Mouse (Mus musculus) ES-Bruce4 (cell line): ENCODE measurements around the gene 6030452D12Rik. TPM values are rescaled to one million over a fixed set of nuclear protein-coding genes. Genes with fewer than 3 reads are reported as not detected.

Experiments
- H3K27ac ChIP-seq: 2 replicates; pipeline ENCODE4 v1.5.1; 2012; ENCODE audit warnings: low read length, inconsistent platforms; ENCODE audit not compliant: insufficient read depth
- H3K27me3 ChIP-seq: 2 replicates; pipeline ENCODE4 v1.6.1; 2012; ENCODE audit warnings: mild to moderate bottlenecking, low read length, inconsistent platforms; ENCODE audit not compliant: control insufficient read depth, poor library complexity, insufficient read depth, severe bottlenecking
- H3K36me3 ChIP-seq: 2 replicates; pipeline ENCODE4 v1.6.1; 2012; ENCODE audit warnings: inconsistent platforms, mild to moderate bottlenecking, low read length, moderate library complexity; ENCODE audit not compliant: control insufficient read depth, poor library complexity, insufficient read depth, severe bottlenecking
- H3K4me1 ChIP-seq: one replicate; pipeline ENCODE4 v1.8.1; 2011; ENCODE audit warnings: low read length; ENCODE audit not compliant: control insufficient read depth, insufficient read depth
- H3K4me3 ChIP-seq: 2 replicates; pipeline ENCODE4 v1.5.1; 2011; ENCODE audit warnings: low read depth, mild to moderate bottlenecking, low read length
- H3K9ac ChIP-seq: 2 replicates; pipeline ENCODE4 v1.6.1; 2012; ENCODE audit warnings: low read depth, mild to moderate bottlenecking, inconsistent platforms; ENCODE audit not compliant: poor library complexity, severe bottlenecking
- H3K9me3 ChIP-seq: replicated peaks from 2 replicates; pipeline ENCODE4 v1.6.1; 2012; ENCODE audit warnings: mild to moderate bottlenecking, low read length, inconsistent platforms; ENCODE audit not compliant: control insufficient read depth, poor library complexity, insufficient read depth, severe bottlenecking
- CTCF ChIP-seq: IDR thresholded peaks from one replicate; pipeline ENCODE4 v1.8.1; 2011; ENCODE audit warnings: low read depth, low read length
- EP300 ChIP-seq: IDR thresholded peaks from 2 replicates; pipeline ENCODE4 v1.6.1; 2011; ENCODE audit warnings: low read depth, low read length; ENCODE audit not compliant: insufficient read depth
- POLR2A ChIP-seq: IDR thresholded peaks from one replicate; pipeline ENCODE4 v1.8.1; 2011; ENCODE audit warnings: low read length; ENCODE audit not compliant: insufficient read depth
- polyA plus RNA-seq: library from polyadenylated mRNA; stranded (reverse); fragments of >200 nt; gene quantifications from 2 replicates; pipeline ENCODE4 v1.2.4, GENCODE M21; 2011; ENCODE audit warnings: low read depth; ENCODE audit not compliant: missing spikeins, insufficient read depth, insufficient read length

The 6030452D12Rik gene
- polyA plus RNA-seq, 1 experiment: not detected

- no peaks in the 10 kb centered on the region for H3K27me3 ChIP-seq
- no peaks in the 10 kb centered on the region for H3K36me3 ChIP-seq
- H3K4me1 ChIP-seq: peaks cover 3% of the 10 kb centered on the region
- no peak for TF ChIP-seq EP300
- no peak for TF ChIP-seq CTCF
- H3K9me3 ChIP-seq: 0 out of 2 replicates have a peak, but pooled peaks cover 2% of the 10 kb centered on the region
- H3K4me3 ChIP-seq: no peak overlapping the region
- H3K27ac ChIP-seq: no peak overlapping the region
- no peak overlapping the region for H3K9ac ChIP-seq
These were observed 36.5 kb upstream of the 6030452D12Rik start for GRCm38 (mm10) chr8:106463795-106464194.

- Histone ChIP-seq H3K9me3 (0 out of 2 replicates have a peak, but pooled peaks cover 2% of the 10 kb centered on the region), H3K4me1 (no peaks in the 10 kb centered on the region), H3K27ac (no peak overlapping the region), H3K36me3 (no peaks in the 10 kb centered on the region), H3K9ac (no peak overlapping the region), H3K4me3 (no peak overlapping the region), H3K27me3 (no peaks in the 10 kb centered on the region; the same call in none of the 2 replicates)
- TF ChIP-seq EP300 (no peak), POLR2A (no peak), CTCF (no peak)
These were observed 30.8 kb upstream of the 6030452D12Rik start for GRCm38 (mm10) chr8:106469485-106469884.

- no peak overlapping the region for H3K9ac ChIP-seq
- TF ChIP-seq CTCF: no peak
- TF ChIP-seq POLR2A: no peak
- no peak for TF ChIP-seq EP300
- no peaks in the 10 kb centered on the region for H3K4me1 ChIP-seq
- H3K27ac ChIP-seq: no peak overlapping the region
- H3K9me3 ChIP-seq: peaks cover 22% of the 10 kb centered on the region
- H3K27me3 ChIP-seq: no peaks in the 10 kb centered on the region; the same call in none of the 2 replicates
- H3K4me3 ChIP-seq: no peak overlapping the region
- no peaks in the 10 kb centered on the region for H3K36me3 ChIP-seq
These were observed 26.3 kb upstream of the 6030452D12Rik start for GRCm38 (mm10) chr8:106474001-106474400.

- H3K36me3 ChIP-seq: no peaks in the 10 kb centered on the region
- H3K27ac ChIP-seq: no peak overlapping the region
- no peak overlapping the region for H3K9ac ChIP-seq
- peaks cover 18% of the 10 kb centered on the region for H3K9me3 ChIP-seq
- peaks cover 5% of the 10 kb centered on the region for H3K4me1 ChIP-seq
- TF ChIP-seq POLR2A (no peak), EP300 (no peak), CTCF (no peak)
- no peaks in the 10 kb centered on the region for H3K27me3 ChIP-seq
- no peak overlapping the region for H3K4me3 ChIP-seq
These were observed 3.9 kb downstream of the 6030452D12Rik start for GRCm38 (mm10) chr8:106504241-106504640.

- Histone ChIP-seq H3K27me3 (no peaks in the 10 kb centered on the region), H3K9ac (no peak overlapping the region), H3K9me3 (peaks cover 6% of the 10 kb centered on the region), H3K36me3 (no peaks in the 10 kb centered on the region), H3K4me1 (peaks cover 5% of the 10 kb centered on the region), H3K27ac (no peak overlapping the region), H3K4me3 (no peak overlapping the region)
- TF ChIP-seq CTCF: no peak
- TF ChIP-seq POLR2A: no peak
- TF ChIP-seq EP300: no peak
These were observed 5.1 kb downstream of the 6030452D12Rik start for GRCm38 (mm10) chr8:106505328-106505965.

GRCm38 (mm10) chr8:106506106-106506505, 5.8 kb downstream of the 6030452D12Rik start:
- Histone ChIP-seq H3K27me3 (no peaks in the 10 kb centered on the region), H3K9ac (no peak overlapping the region), H3K4me1 (peaks cover 5% of the 10 kb centered on the region), H3K36me3 (no peaks in the 10 kb centered on the region), H3K4me3 (no peak overlapping the region), H3K27ac (no peak overlapping the region), H3K9me3 (peaks cover 3% of the 10 kb centered on the region)
- TF ChIP-seq EP300 (no peak), CTCF (no peak), POLR2A (no peak)
